Mouse (Mus musculus): ENCODE data around the gene Ccdc62. TPM values are rescaled to one million over a fixed set of nuclear protein-coding genes. Genes with fewer than 3 reads are reported as not detected.

Ccdc62 gene
- polyA plus RNA-seq, 2 experiments, result 2.7 to 3.4 TPM

GRCm38 (mm10) chr5:123946546-123946945 lies 16.1 kb downstream of the Ccdc62 start:
- Histone ChIP-seq H3K4me3 (ENCODE audit: insufficient read depth in 1 of 2, low read depth in 2 of 2, low read length in 2 of 2) (no peak overlapping the region), H3K27ac (no peak overlapping the region), H3K4me2 (ENCODE audit: low read depth) (no peak overlapping the region), H3K36me3 (replicated peaks; ENCODE audit: control insufficient read depth, insufficient read depth, low read depth) (no peaks in the 10 kb centered on the region), H3K27me3 (ENCODE audit: control insufficient read depth, insufficient read depth, low read length) (no peaks in the 10 kb centered on the region), H3K9ac (replicated peaks) (no peak overlapping the region), H3K9me3 (ENCODE audit: control insufficient read depth, low read length) (no peaks in the 10 kb centered on the region), H3K4me1 (replicated peaks; ENCODE audit: control insufficient read depth in 2 of 2, insufficient read depth in 2 of 2, low read length in 1 of 2) (peaks cover 0 to 4% of the 10 kb centered on the region in 2 experiments; a peak in 1 of 4 replicates)
- WGBS (ENCODE audit: insufficient replicate concordance), result 62% methylated on average over 4 of the region's 4 CpGs
- DNase-seq (ENCODE audit: low read depth in 3 of 3, low spot score in 3 of 3), result no peak
- no peak for ATAC-seq (ENCODE audit: insufficient read depth)
- no peak for TF ChIP-seq CTCF (IDR thresholded peaks at IDR 0.05; ENCODE audit: low read depth)

- DNase-seq (ENCODE audit: low read depth in 3 of 3, low spot score in 3 of 3), result peak in 1 of 3 experiments; percentile 52
- ATAC-seq (ENCODE audit: insufficient read depth), result no peak
- WGBS (ENCODE audit: insufficient replicate concordance), result 54% methylated on average over 7 of the region's 7 CpGs
These were observed 16.7 kb downstream of the Ccdc62 start for GRCm38 (mm10) chr5:123947041-123947761.

GRCm38 (mm10) chr5:123952365-123953045 lies 22.0 kb downstream of the Ccdc62 start:
- H3K4me3 ChIP-seq (ENCODE audit: insufficient read depth in 1 of 2, low read depth in 2 of 2, low read length in 2 of 2), result no peak overlapping the region
- TF ChIP-seq CTCF (IDR thresholded peaks at IDR 0.05; ENCODE audit: low read depth), result no peak
- no peak for TF ChIP-seq EP300 (IDR thresholded peaks at IDR 0.05; ENCODE audit: low read depth)
- no peaks in the 10 kb centered on the region for H3K36me3 ChIP-seq (replicated peaks; ENCODE audit: control insufficient read depth, insufficient read depth, low read depth)
- 47% methylated on average over 5 of the region's 5 CpGs for WGBS (ENCODE audit: insufficient replicate concordance)
- H3K9ac ChIP-seq (replicated peaks), result no peak overlapping the region
- DNase-seq (ENCODE audit: low read depth in 3 of 3, low spot score in 3 of 3) (no peak), ATAC-seq (ENCODE audit: insufficient read depth) (no peak)
- H3K27ac ChIP-seq, result no peak overlapping the region
- H3K27me3 ChIP-seq (ENCODE audit: control insufficient read depth, insufficient read depth, low read length), result no peaks in the 10 kb centered on the region
- no peaks in the 10 kb centered on the region for H3K9me3 ChIP-seq (ENCODE audit: control insufficient read depth, low read length)
- no peak overlapping the region for H3K4me2 ChIP-seq (ENCODE audit: low read depth)
- H3K4me1 ChIP-seq (replicated peaks; ENCODE audit: control insufficient read depth in 2 of 2, insufficient read depth in 2 of 2, low read length in 1 of 2), result peaks cover 0 to 5% of the 10 kb centered on the region in 2 experiments; a peak in 2 of 4 replicates

More at GRCm38 (mm10) chr5:123947041-123947761, 16.7 kb downstream of the Ccdc62 start:
- no peak overlapping the region for H3K4me3 ChIP-seq (ENCODE audit: insufficient read depth in 1 of 2, low read depth in 2 of 2, low read length in 2 of 2)
- no peak overlapping the region for H3K9ac ChIP-seq (replicated peaks)
- no peak overlapping the region for H3K4me2 ChIP-seq (ENCODE audit: low read depth)
- H3K27me3 ChIP-seq (ENCODE audit: control insufficient read depth, insufficient read depth, low read length), result no peaks in the 10 kb centered on the region
- H3K27ac ChIP-seq, result no peak overlapping the region
- H3K36me3 ChIP-seq (replicated peaks; ENCODE audit: control insufficient read depth, insufficient read depth, low read depth), result no peaks in the 10 kb centered on the region
- no peaks in the 10 kb centered on the region for H3K9me3 ChIP-seq (ENCODE audit: control insufficient read depth, low read length)
- no peak for TF ChIP-seq EP300 (IDR thresholded peaks at IDR 0.05; ENCODE audit: low read depth)
- TF ChIP-seq CTCF (IDR thresholded peaks at IDR 0.05; ENCODE audit: low read depth), result peak; percentile 69
- H3K4me1 ChIP-seq (replicated peaks; ENCODE audit: control insufficient read depth in 2 of 2, insufficient read depth in 2 of 2, low read length in 1 of 2), result peaks cover 0 to 4% of the 10 kb centered on the region in 2 experiments; a peak in 1 of 4 replicates

- 80% methylated on average over 8 of the region's 8 CpGs for WGBS (ENCODE audit: insufficient replicate concordance)
- Histone ChIP-seq H3K4me2 (ENCODE audit: low read depth) (no peak overlapping the region), H3K4me3 (ENCODE audit: insufficient read depth in 1 of 2, low read depth in 2 of 2, low read length in 2 of 2) (no peak overlapping the region), H3K4me1 (replicated peaks; ENCODE audit: control insufficient read depth in 2 of 2, insufficient read depth in 2 of 2, low read length in 1 of 2) (peaks cover 0 to 2% of the 10 kb centered on the region in 2 experiments; a peak in 1 of 4 replicates), H3K27me3 (ENCODE audit: control insufficient read depth, insufficient read depth, low read length) (no peaks in the 10 kb centered on the region), H3K36me3 (replicated peaks; ENCODE audit: control insufficient read depth, insufficient read depth, low read depth) (no peaks in the 10 kb centered on the region), H3K27ac (no peak overlapping the region), H3K9ac (replicated peaks) (no peak overlapping the region), H3K9me3 (ENCODE audit: control insufficient read depth, low read length) (no peaks in the 10 kb centered on the region)
- ATAC-seq (ENCODE audit: insufficient read depth), result no peak
- DNase-seq (ENCODE audit: low read depth in 3 of 3, low spot score in 3 of 3), result no peak
- TF ChIP-seq EP300 (IDR thresholded peaks at IDR 0.05; ENCODE audit: low read depth) (no peak), CTCF (IDR thresholded peaks at IDR 0.05; ENCODE audit: low read depth) (no peak)
These were observed 26.7 kb downstream of the Ccdc62 start for GRCm38 (mm10) chr5:123957213-123957612.

- H3K9ac ChIP-seq (replicated peaks), result no peak overlapping the region
- TF ChIP-seq EP300 (IDR thresholded peaks at IDR 0.05; ENCODE audit: low read depth) (no peak), CTCF (IDR thresholded peaks at IDR 0.05; ENCODE audit: low read depth) (no peak)
- no peaks in the 10 kb centered on the region for H3K9me3 ChIP-seq (ENCODE audit: control insufficient read depth, low read length)
- H3K4me3 ChIP-seq (ENCODE audit: insufficient read depth in 1 of 2, low read depth in 2 of 2, low read length in 2 of 2), result no peak overlapping the region
- ATAC-seq (ENCODE audit: insufficient read depth), result no peak
- no peaks in the 10 kb centered on the region for H3K36me3 ChIP-seq (replicated peaks; ENCODE audit: control insufficient read depth, insufficient read depth, low read depth)
- no peaks in the 10 kb centered on the region for H3K27me3 ChIP-seq (ENCODE audit: control insufficient read depth, insufficient read depth, low read length)
- no peak for DNase-seq (ENCODE audit: low read depth in 3 of 3, low spot score in 3 of 3)
- H3K4me1 ChIP-seq (replicated peaks; ENCODE audit: control insufficient read depth in 2 of 2, insufficient read depth in 2 of 2, low read length in 1 of 2), result peaks cover 0 to 3% of the 10 kb centered on the region in 2 experiments; a peak in 1 of 4 replicates
- H3K4me2 ChIP-seq (ENCODE audit: low read depth), result no peak overlapping the region
- 69% methylated on average over 3 of the region's 3 CpGs for WGBS (ENCODE audit: insufficient replicate concordance)
- H3K27ac ChIP-seq, result no peak overlapping the region
These were observed 28.5 kb downstream of the Ccdc62 start for GRCm38 (mm10) chr5:123959018-123959417.

Data from liver, embryonic 14.5 days (tissue).